Mouse (Mus musculus) lung, postnatal 0 days (tissue): ENCODE data around the gene Erich4.

ENCODE experiments used
- CTCF ChIP-seq: IDR thresholded peaks from 2 replicates; pipeline ENCODE4 v1.5.1; 2016; ENCODE audit warnings: antibody characterized with exemption, mild to moderate bottlenecking
- EP300 ChIP-seq: IDR thresholded peaks from 2 replicates; pipeline ENCODE4 v1.6.1; 2016; ENCODE audit warnings: antibody characterized with exemption, mild to moderate bottlenecking, control low read depth

GRCm38 (mm10) chr7:25607196-25607595, 8.5 kb downstream of the Erich4 start:
- TF ChIP-seq EP300 (no peak), CTCF (no peak)
